Mouse (Mus musculus) embryonic fibroblast, embryonic 13.5 days (primary cell): ENCODE results near the gene Zfp287.

Source experiments
- CTCF ChIP-seq: IDR thresholded peaks from 2 replicates; pipeline ENCODE4 v1.5.1; 2011; ENCODE audit warnings: mild to moderate bottlenecking, control low read depth, low read length, moderate library complexity, borderline replicate concordance; ENCODE audit not compliant: insufficient read depth
- POLR2A ChIP-seq: IDR thresholded peaks from 2 replicates; pipeline ENCODE4 v1.6.1; 2011; ENCODE audit warnings: low read depth, mild to moderate bottlenecking, control low read depth, low read length, moderate library complexity

DNA sequence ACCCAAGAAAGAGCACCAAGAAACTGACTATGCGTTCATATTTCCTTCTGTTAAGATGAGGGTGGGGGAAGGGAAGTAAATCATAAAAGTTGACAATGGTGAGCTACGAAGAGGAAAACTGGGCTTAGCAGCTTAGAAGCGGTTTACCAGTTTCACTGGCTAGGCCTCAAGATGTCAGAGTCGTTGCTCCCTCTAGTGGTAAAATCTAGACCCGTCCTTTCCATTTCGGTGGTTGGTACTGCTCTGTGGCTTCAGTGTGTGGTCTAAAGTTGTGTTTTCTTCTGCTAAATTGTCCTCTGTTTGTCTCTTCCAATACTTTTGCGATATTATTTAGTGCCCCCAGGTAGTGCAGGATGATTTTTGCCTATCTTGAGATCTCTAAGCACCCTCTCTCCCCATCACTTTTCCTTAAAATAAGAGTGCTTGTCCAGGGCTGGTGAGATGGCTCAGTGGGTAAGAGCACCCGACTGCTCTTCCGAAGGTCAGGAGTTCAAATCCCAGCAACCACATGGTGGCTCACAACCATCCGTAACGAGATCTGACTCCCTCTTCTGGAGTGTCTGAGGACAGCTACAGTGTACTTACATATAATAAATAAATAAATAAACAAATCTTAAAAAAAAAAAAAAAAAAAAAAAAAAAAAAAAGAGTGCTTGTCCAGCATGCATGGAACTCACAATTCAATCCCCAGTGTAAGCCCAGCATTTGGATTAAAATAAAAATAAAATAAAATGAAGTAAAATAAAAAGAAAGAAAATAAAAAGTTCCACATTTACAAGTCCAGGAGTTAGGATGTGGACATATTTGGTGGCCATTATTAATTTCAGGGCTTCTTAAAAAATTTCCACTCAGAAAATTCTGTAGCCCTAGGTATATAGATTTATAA, 38.2 kb downstream of the Zfp287 start:
- peak; percentile 23; the same call in 1 of the 2 replicates for TF ChIP-seq CTCF
- no peak for TF ChIP-seq POLR2A
